23 mouse cellular contexts compared by ENCODE assay signal in the genomic region with DNA sequence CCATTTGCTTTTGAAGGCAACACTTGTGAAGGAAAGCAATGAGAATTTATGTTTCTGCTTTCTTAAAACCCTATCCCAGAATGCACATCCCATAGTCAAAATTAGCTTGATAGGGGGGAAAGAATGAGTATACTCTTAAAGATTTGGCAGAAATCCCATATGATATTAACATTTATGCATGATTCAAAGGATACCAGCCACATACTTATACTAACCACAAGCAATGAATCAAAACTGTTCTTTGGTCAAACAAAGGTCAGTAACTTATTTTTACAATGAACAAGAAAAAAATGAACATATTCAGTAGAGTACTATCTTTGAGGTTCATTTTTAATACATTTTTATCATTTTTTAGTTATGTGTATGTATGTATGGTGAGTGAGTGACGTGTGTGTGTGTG.
DNase-seq lines count a peak whose midpoint lies in the region; ATAC-seq and TF ChIP-seq lines count a peak whose summit lies in the region.
"Had no signal": no experiment of that assay in that cellular context is flagged by ENCODE, and none has a peak within 500 bp of the region (broad histone marks: within the 10 kb centered on the region; RNA-seq: fewer than 3 reads in every experiment).

No protein-coding gene starts in this region.

- no peak for ATAC-seq in midbrain, embryonic 11.5 days (ENCODE audit: low FRiP score)
- ATAC-seq in midbrain, embryonic 15.5 days (replicated peaks), result no peak
- ATAC-seq: activated CD4-positive, CD25-positive, alpha-beta regulatory T cell, adult 4 months; forebrain, embryonic 13.5 days; forebrain, embryonic 15.5 days; forebrain, postnatal 0 days; Patski had no signal

- no peak for TF ChIP-seq POLR2A in embryonic fibroblast, embryonic 13.5 days (IDR thresholded peaks at IDR 0.05; ENCODE audit: low read depth, low read length)

- no peak overlapping the region for H3K4me3 ChIP-seq in midbrain, embryonic 11.5 days (ENCODE audit: low read depth, low read length)
- no peak overlapping the region for H3K4me3 ChIP-seq in midbrain, embryonic 15.5 days
- H3K4me3 ChIP-seq in embryonic fibroblast, embryonic 13.5 days (ENCODE audit: insufficient read depth, low read length), result no peak overlapping the region
- H3K4me3 ChIP-seq: embryonic facial prominence, embryonic 13.5 days; embryonic facial prominence, embryonic 15.5 days; forebrain, embryonic 13.5 days; forebrain, embryonic 15.5 days had no signal

- no peak for TF ChIP-seq CTCF in embryonic fibroblast, embryonic 13.5 days (IDR thresholded peaks at IDR 0.05; ENCODE audit: borderline replicate concordance, insufficient read depth, low read length)

- H3K9me3 ChIP-seq in midbrain, embryonic 11.5 days (ENCODE audit: control insufficient read depth, low read length), result no peaks in the 10 kb centered on the region
- no peaks in the 10 kb centered on the region for H3K9me3 ChIP-seq in midbrain, embryonic 15.5 days
- H3K9me3 ChIP-seq: embryonic facial prominence, embryonic 13.5 days; embryonic facial prominence, embryonic 15.5 days; forebrain, embryonic 13.5 days; forebrain, embryonic 15.5 days had no signal

- no peaks in the 10 kb centered on the region for H3K36me3 ChIP-seq in midbrain, embryonic 11.5 days (ENCODE audit: control insufficient read depth, insufficient read depth, low read length)
- H3K36me3 ChIP-seq in midbrain, embryonic 15.5 days (replicated peaks), result no peaks in the 10 kb centered on the region
- H3K36me3 ChIP-seq: embryonic facial prominence, embryonic 13.5 days; embryonic facial prominence, embryonic 15.5 days; forebrain, embryonic 15.5 days had no signal

- DNase-seq in midbrain, embryonic 11.5 days (ENCODE audit: low spot score, missing footprints), result peak; percentile 17
- peak; percentile 64 for DNase-seq in 3T3-L1 (ENCODE audit: low read depth, low spot score)
- DNase-seq in spleen, postnatal 4 days (ENCODE audit: low spot score in 2 of 2), result no peak
- DNase-seq in urinary bladder, postnatal 4 days (ENCODE audit: low spot score in 2 of 2), result no peak
- DNase-seq: adrenal gland, adult 2 months; adrenal gland, postnatal 10 days; adrenal gland, postnatal 25 days; cerebellum, adult 11 months; cerebellum, adult 18-20 months; cerebellum, adult 8-10 months; cerebellum, adult 9-11 months; cerebellum, postnatal 14 days; cerebellum, postnatal 36 days; embryo, embryonic 11 days; forebrain, postnatal 0 days had no signal

- no peak overlapping the region for H3K4me2 ChIP-seq in midbrain, embryonic 11.5 days
- H3K4me2 ChIP-seq in midbrain, embryonic 15.5 days, result no peak overlapping the region
- H3K4me2 ChIP-seq: embryonic facial prominence, embryonic 13.5 days; embryonic facial prominence, embryonic 15.5 days; forebrain, embryonic 13.5 days; forebrain, embryonic 15.5 days had no signal

- WGBS in midbrain, embryonic 11.5 days, result 80% methylated on average over 1 of the region's 1 CpGs
- 79% methylated on average over 1 of the region's 1 CpGs for WGBS in midbrain, embryonic 15.5 days

- no peaks in the 10 kb centered on the region for H3K27me3 ChIP-seq in midbrain, embryonic 11.5 days (ENCODE audit: control insufficient read depth, insufficient read depth, low read length)
- H3K27me3 ChIP-seq in midbrain, embryonic 15.5 days (replicated peaks), result no peaks in the 10 kb centered on the region
- H3K27me3 ChIP-seq: embryonic facial prominence, embryonic 13.5 days; embryonic facial prominence, embryonic 15.5 days; forebrain, embryonic 13.5 days; forebrain, embryonic 15.5 days; Patski had no signal

- no peak overlapping the region for H3K27ac ChIP-seq in midbrain, embryonic 11.5 days (ENCODE audit: low read depth, low read length)
- no peak overlapping the region for H3K27ac ChIP-seq in midbrain, embryonic 15.5 days
- peak overlapping the region; percentile 87 for H3K27ac ChIP-seq in embryonic fibroblast, embryonic 13.5 days (ENCODE audit: insufficient read depth, low read length)
- H3K27ac ChIP-seq: embryonic facial prominence, embryonic 13.5 days; embryonic facial prominence, embryonic 15.5 days; forebrain, embryonic 13.5 days; forebrain, embryonic 15.5 days had no signal

- H3K4me1 ChIP-seq in midbrain, embryonic 11.5 days (ENCODE audit: control insufficient read depth, insufficient read depth, low read length), result no peaks in the 10 kb centered on the region
- H3K4me1 ChIP-seq in midbrain, embryonic 15.5 days, result no peaks in the 10 kb centered on the region
- H3K4me1 ChIP-seq in embryonic fibroblast, embryonic 13.5 days (ENCODE audit: control insufficient read depth, insufficient read depth, low read length), result peaks cover 3% of the 10 kb centered on the region
- H3K4me1 ChIP-seq: embryonic facial prominence, embryonic 13.5 days; embryonic facial prominence, embryonic 15.5 days; forebrain, embryonic 13.5 days; forebrain, embryonic 15.5 days had no signal

- H3K9ac ChIP-seq in midbrain, embryonic 11.5 days (ENCODE audit: low read length), result no peak overlapping the region
- H3K9ac ChIP-seq in midbrain, embryonic 15.5 days, result no peak overlapping the region
- H3K9ac ChIP-seq: embryonic facial prominence, embryonic 13.5 days; embryonic facial prominence, embryonic 15.5 days; forebrain, embryonic 13.5 days; forebrain, embryonic 15.5 days; forebrain, postnatal 0 days had no signal

Comparison
In these comparisons a context has a peak if more than half of its experiments do, and no peak if none do; other contexts are left out.
1. DNase-seq: peak in midbrain, embryonic 11.5 days (single experiment) and 3T3-L1 (single experiment); none in spleen, postnatal 4 days (0 of 2) and urinary bladder, postnatal 4 days (0 of 2).